Comparison of ENCODE assay signal across 10 mouse cellular contexts in genomic region chr12:108536461-108536860, GRCm38 (mm10). TPM values are rescaled to one million over a fixed set of nuclear protein-coding genes. Genes with fewer than 3 reads are reported as not detected.
DNase-seq lines count a peak whose midpoint lies in the region; ATAC-seq and TF ChIP-seq lines count a peak whose summit lies in the region.
"Had no signal": no experiment of that assay in that cellular context is flagged by ENCODE, and none has a peak within 500 bp of the region (broad histone marks: within the 10 kb centered on the region; RNA-seq: fewer than 3 reads in every experiment).

No protein-coding gene starts in this region.

- no peak overlapping the region for H3K4me2 ChIP-seq in liver, postnatal 0 days (ENCODE audit: low read depth, low read length)
- no peak overlapping the region for H3K4me2 ChIP-seq in liver, embryonic 12.5 days
- H3K4me2 ChIP-seq: limb, embryonic 12.5 days had no signal

- H3K4me3 ChIP-seq in liver, postnatal 0 days (ENCODE audit: low read depth, low read length) = no peak overlapping the region
- H3K4me3 ChIP-seq in liver, embryonic 12.5 days = no peak overlapping the region
- H3K4me3 ChIP-seq: limb, embryonic 12.5 days had no signal

- DNase-seq in adrenal gland, postnatal 14 days = peak; percentile 38
- DNase-seq in adrenal gland, postnatal 25 days = no peak
- DNase-seq in liver, postnatal 0 days = no peak
- peak; percentile 61 for DNase-seq in WW6 (ENCODE audit: low read depth, low spot score)
- DNase-seq in naive thymus-derived CD4-positive, alpha-beta T cell, adult 2 months (ENCODE audit: low read depth) = peak; percentile 17
- DNase-seq in urinary bladder, postnatal 10 days (ENCODE audit: low spot score) = no peak
- DNase-seq in gastrocnemius, postnatal 36 days = no peak
- DNase-seq: right cerebral cortex, postnatal 25 days had no signal

- no peak overlapping the region for H3K27ac ChIP-seq in liver, postnatal 0 days (ENCODE audit: low read depth)
- H3K27ac ChIP-seq in liver, embryonic 12.5 days = no peak overlapping the region
- H3K27ac ChIP-seq: limb, embryonic 12.5 days had no signal

- no peaks in the 10 kb centered on the region for H3K4me1 ChIP-seq in liver, postnatal 0 days (ENCODE audit: insufficient read depth)
- no peaks in the 10 kb centered on the region for H3K4me1 ChIP-seq in liver, embryonic 12.5 days
- H3K4me1 ChIP-seq: limb, embryonic 12.5 days had no signal

- WGBS in liver, postnatal 0 days (ENCODE audit: insufficient replicate concordance) = 63% methylated on average over 10 of the region's 10 CpGs
- 50% methylated on average over 10 of the region's 10 CpGs for WGBS in liver, embryonic 12.5 days (ENCODE audit: insufficient replicate concordance)

- TF ChIP-seq EP300 in liver, postnatal 0 days (IDR thresholded peaks at IDR 0.05; ENCODE audit: low read depth) = no peak

- no peaks in the 10 kb centered on the region for H3K9me3 ChIP-seq in liver, postnatal 0 days (ENCODE audit: low read length)
- H3K9me3 ChIP-seq in liver, embryonic 12.5 days (replicated peaks) = no peaks in the 10 kb centered on the region
- H3K9me3 ChIP-seq: limb, embryonic 12.5 days had no signal

- TF ChIP-seq CTCF in liver, postnatal 0 days (IDR thresholded peaks at IDR 0.05; ENCODE audit: low read depth) = peak; percentile 67

- no peaks in the 10 kb centered on the region for H3K27me3 ChIP-seq in liver, postnatal 0 days (ENCODE audit: insufficient read depth, low read length)
- H3K27me3 ChIP-seq in liver, embryonic 12.5 days (replicated peaks) = no peaks in the 10 kb centered on the region
- H3K27me3 ChIP-seq: limb, embryonic 12.5 days had no signal

- H3K36me3 ChIP-seq in liver, postnatal 0 days (replicated peaks; ENCODE audit: insufficient read depth, low read length) = no peaks in the 10 kb centered on the region
- no peaks in the 10 kb centered on the region for H3K36me3 ChIP-seq in liver, embryonic 12.5 days

- intact Hi-C loops in gastrocnemius, postnatal 36 days (cut with DNase I) = no loop called here

- no peak for ATAC-seq in liver, postnatal 0 days
- no peak for ATAC-seq in liver, embryonic 12.5 days

- H3K9ac ChIP-seq in liver, postnatal 0 days (replicated peaks) = no peak overlapping the region
- no peak overlapping the region for H3K9ac ChIP-seq in liver, embryonic 12.5 days
- H3K9ac ChIP-seq: limb, embryonic 12.5 days had no signal

RNA-seq across cellular contexts. Expression of gene Evl, which starts 18.1 kb away (rescaled TPM):
- total RNA-seq in adrenal gland, postnatal 14 days (2021) = 67.3 and 107 TPM in 2 replicates
- 49.6 and 55.2 TPM in 2 replicates for total RNA-seq in adrenal gland, postnatal 25 days (2021)
- polyA plus RNA-seq in liver, postnatal 0 days (2015; fragmentation: Nextera tagmentation; extraction: Ambion mirVana) = 14.3 and 16.5 TPM in 2 replicates
- 12.9 and 14.7 TPM in 2 replicates for polyA plus RNA-seq in liver, embryonic 12.5 days (2016; fragmentation: Nextera tagmentation; extraction: Ambion mirVana)
- total RNA-seq in gastrocnemius, postnatal 36 days (2021) = 10 to 100 TPM; 11.5 to 16.7 TPM

Comparison
In these comparisons a context has a peak if more than half of its experiments do, and no peak if none do; other contexts are left out.
1. DNase-seq: peak in adrenal gland, postnatal 14 days (single experiment), WW6 (single experiment) and naive thymus-derived CD4-positive, alpha-beta T cell, adult 2 months (single experiment); none in adrenal gland, postnatal 25 days (single experiment), liver, postnatal 0 days (single experiment), urinary bladder, postnatal 10 days (single experiment) and gastrocnemius, postnatal 36 days (0 of 2).